Mouse (Mus musculus) midbrain, postnatal 0 days (tissue): Measurements from ENCODE around the gene Rasgef1a. TPM values are rescaled to one million over a fixed set of nuclear protein-coding genes. Genes with fewer than 3 reads are reported as not detected.

Experiments
- ATAC-seq: fragments of 200-750 bp; cut with Nextera tagmentation; 2 replicates; pipeline ENCODE4 v1.8.0; 2017; ENCODE audit warnings: moderate number of reproducible peaks, mild to moderate bottlenecking, moderate TSS enrichment, moderate library complexity; ENCODE audit not compliant: low FRiP score
- DNase-seq: peaks from one replicate; pipeline ENCODE4 v3.0.0-alpha.2; 2015; ENCODE audit warnings: low spot score
- H3K27ac ChIP-seq: fragments of 300-500 bp; sonication (generic); 2 replicates; pipeline ENCODE4 v1.5.1; 2014; ENCODE audit warnings: low read depth, mild to moderate bottlenecking, low read length, mixed read lengths
- H3K27me3 ChIP-seq: fragments of 300-500 bp; sonication (generic); 2 replicates; pipeline ENCODE4 v1.6.1; 2014; ENCODE audit warnings: low read length, control low read depth, mixed read lengths; ENCODE audit not compliant: insufficient read depth
- H3K36me3 ChIP-seq: fragments of 300-500 bp; sonication (generic); 2 replicates; pipeline ENCODE4 v1.6.1; 2014; ENCODE audit warnings: low read length, control low read depth, mixed read lengths; ENCODE audit not compliant: insufficient read depth
- H3K4me1 ChIP-seq: fragments of 300-500 bp; sonication (generic); 2 replicates; pipeline ENCODE4 v1.6.1; 2014; ENCODE audit warnings: mild to moderate bottlenecking, control low read depth, antibody characterized with exemption, low read length, mixed read lengths; ENCODE audit not compliant: insufficient read depth
- H3K4me2 ChIP-seq: fragments of 300-500 bp; sonication (generic); 2 replicates; pipeline ENCODE4 v1.6.1; 2014; ENCODE audit warnings: low read depth, mild to moderate bottlenecking, low read length, mixed read lengths; ENCODE audit not compliant: poor library complexity, severe bottlenecking
- H3K4me3 ChIP-seq: fragments of 300-500 bp; sonication (generic); 2 replicates; pipeline ENCODE4 v1.5.1; 2014; ENCODE audit warnings: low read depth, mild to moderate bottlenecking, low read length, moderate library complexity
- H3K9ac ChIP-seq: fragments of 300-500 bp; sonication (generic); replicated peaks from 2 replicates; pipeline ENCODE4 v1.6.1; 2014; ENCODE audit warnings: mild to moderate bottlenecking, low read length, moderate library complexity, mixed read lengths; ENCODE audit not compliant: poor library complexity, severe bottlenecking
- H3K9me3 ChIP-seq: fragments of 300-500 bp; sonication (generic); 2 replicates; pipeline ENCODE4 v1.6.1; 2016; ENCODE audit warnings: low read length, control low read depth
- CTCF ChIP-seq: IDR thresholded peaks from 2 replicates; pipeline ENCODE4 v1.5.1; 2016; ENCODE audit warnings: antibody characterized with exemption, mild to moderate bottlenecking
- WGBS: fragments of 180-500 bp; shearing (Covaris S2); extraction: QIAGEN DNeasy Blood & Tissue Kit; methylation state at CpG from one replicate; pipeline ENCODE4 v1.1.7; 2014; 5-methylcytosine and 5-hydroxymethylcytosine counted together
- polyA plus RNA-seq: library from polyadenylated mRNA; unstranded; fragments of >200 nt; fragmentation: Nextera tagmentation; extraction: Ambion mirVana; gene quantifications from 2 replicates; pipeline ENCODE4 v1.2.1, GENCODE M21; 2015
- total RNA-seq: library from RNA; depleted of rRNA; stranded (reverse); fragments of >200 nt; gene quantifications from 2 replicates; pipeline ENCODE4 v1.2.3, GENCODE M21; 2014

Rasgef1a gene
- total and polyA plus RNA-seq, 2 experiments from 2014 or later: 10.9 to 25.4 TPM

- no peak for TF ChIP-seq CTCF
- Histone ChIP-seq H3K4me3 (no peak overlapping the region), H3K36me3 (no peaks in the 10 kb centered on the region), H3K27me3 (no peaks in the 10 kb centered on the region), H3K27ac (no peak overlapping the region), H3K4me1 (no peaks in the 10 kb centered on the region), H3K9me3 (no peaks in the 10 kb centered on the region), H3K4me2 (no peak overlapping the region), H3K9ac (no peak overlapping the region)
- DNase-seq (no peak), ATAC-seq (peak; percentile 41; the same call in 1 of the 2 replicates)
Measured at GRCm38 (mm10) chr6:118046924-118047323, 35.7 kb downstream of the Rasgef1a start.

GRCm38 (mm10) chr6:118047811-118048505 is 36.7 kb downstream of the Rasgef1a start:
- Histone ChIP-seq H3K27me3 (no peaks in the 10 kb centered on the region), H3K9ac (no peak overlapping the region), H3K36me3 (no peaks in the 10 kb centered on the region), H3K27ac (no peak overlapping the region), H3K4me3 (no peak overlapping the region), H3K4me2 (no peak overlapping the region), H3K4me1 (no peaks in the 10 kb centered on the region), H3K9me3 (no peaks in the 10 kb centered on the region)
- ATAC-seq (no peak), DNase-seq (no peak)
- TF ChIP-seq CTCF: no peak
- WGBS: 86% methylated on average over 4 of the region's 4 CpGs

GRCm38 (mm10) chr6:118049776-118050175 is 38.5 kb downstream of the Rasgef1a start:
- no peak for TF ChIP-seq CTCF
- DNase-seq (no peak), ATAC-seq (no peak)
- no peaks in the 10 kb centered on the region for H3K4me1 ChIP-seq
- no peak overlapping the region for H3K4me2 ChIP-seq
- no peak overlapping the region for H3K9ac ChIP-seq
- no peaks in the 10 kb centered on the region for H3K36me3 ChIP-seq
- 82% methylated on average over 6 of the region's 6 CpGs for WGBS
- H3K27me3 ChIP-seq: no peaks in the 10 kb centered on the region
- no peak overlapping the region for H3K27ac ChIP-seq
- no peak overlapping the region for H3K4me3 ChIP-seq
- no peaks in the 10 kb centered on the region for H3K9me3 ChIP-seq

- H3K4me2 ChIP-seq: no peak overlapping the region
- H3K36me3 ChIP-seq: no peaks in the 10 kb centered on the region
- no peak for DNase-seq
- no peaks in the 10 kb centered on the region for H3K9me3 ChIP-seq
- no peak for TF ChIP-seq CTCF
- no peak overlapping the region for H3K9ac ChIP-seq
- 0 out of 2 replicates have a peak overlapping the region, but pooled peaks have one; percentile 32 for H3K27ac ChIP-seq
- no peaks in the 10 kb centered on the region for H3K4me1 ChIP-seq
- no peak overlapping the region for H3K4me3 ChIP-seq
- ATAC-seq: no peak
- H3K27me3 ChIP-seq: no peaks in the 10 kb centered on the region
- WGBS: 83% methylated on average over 4 of the region's 4 CpGs
Measured at GRCm38 (mm10) chr6:118051474-118051873, 40.2 kb downstream of the Rasgef1a start.

- no peak overlapping the region for H3K4me3 ChIP-seq
- H3K9me3 ChIP-seq: no peaks in the 10 kb centered on the region
- no peak overlapping the region for H3K27ac ChIP-seq
- ATAC-seq (no peak), DNase-seq (no peak)
- H3K9ac ChIP-seq: no peak overlapping the region
- no peak overlapping the region for H3K4me2 ChIP-seq
- no peaks in the 10 kb centered on the region for H3K36me3 ChIP-seq
- whole genome bisulfite sequencing: 87% methylated on average over 10 of the region's 10 CpGs
- peak; percentile 11; the same call in 1 of the 2 replicates for TF ChIP-seq CTCF
- no peaks in the 10 kb centered on the region for H3K27me3 ChIP-seq
- no peaks in the 10 kb centered on the region for H3K4me1 ChIP-seq
Measured at GRCm38 (mm10) chr6:118055209-118055608, 44.0 kb downstream of the Rasgef1a start.

- no peak overlapping the region for H3K4me2 ChIP-seq
- H3K4me1 ChIP-seq: peaks cover 5% of the 10 kb centered on the region; the same call in 1 of the 2 replicates
- TF ChIP-seq CTCF: no peak
- WGBS: 94% methylated on average over 4 of the region's 4 CpGs
- DNase-seq (no peak), ATAC-seq (no peak)
- H3K4me3 ChIP-seq: no peak overlapping the region
- no peaks in the 10 kb centered on the region for H3K36me3 ChIP-seq
- H3K9me3 ChIP-seq: no peaks in the 10 kb centered on the region
- no peak overlapping the region for H3K9ac ChIP-seq
- no peak overlapping the region for H3K27ac ChIP-seq
- no peaks in the 10 kb centered on the region for H3K27me3 ChIP-seq
Measured at GRCm38 (mm10) chr6:118061266-118061665, 50.0 kb downstream of the Rasgef1a start.
